Mouse (Mus musculus): ENCODE results near the gene Pam.

GRCm38 (mm10) chr1:97872072-97872471 lies 223.4 kb downstream of the Pam start:
- TF ChIP-seq ZC3H11A (IDR thresholded peaks at IDR 0.05; ENCODE audit: low read depth, low read length) (no peak), GABPA (IDR thresholded peaks at IDR 0.05; ENCODE audit: low read depth, low read length) (no peak), CHD2 (IDR thresholded peaks at IDR 0.05; ENCODE audit: low read length) (no peak), MEF2A (IDR thresholded peaks at IDR 0.05; ENCODE audit: extremely low read depth, insufficient replicate concordance, low read depth, low read length, poor library complexity, severe bottlenecking) (no peak)
